Mouse (Mus musculus) heart, adult 9 months (tissue): ENCODE results near the gene Igsf3.
"Not testable (repeated sequence)": the region's sequence is repeated elsewhere in the genome, so short reads cannot be mapped to it uniquely, and the experiment has no call there.

Source experiments
- DNase-seq, 2 experiments: peaks; one replicate each; pipeline ENCODE4 v3.0.0; 2022; ENCODE audit warnings: low spot score in 2 of 2

Igsf3 gene

DNA sequence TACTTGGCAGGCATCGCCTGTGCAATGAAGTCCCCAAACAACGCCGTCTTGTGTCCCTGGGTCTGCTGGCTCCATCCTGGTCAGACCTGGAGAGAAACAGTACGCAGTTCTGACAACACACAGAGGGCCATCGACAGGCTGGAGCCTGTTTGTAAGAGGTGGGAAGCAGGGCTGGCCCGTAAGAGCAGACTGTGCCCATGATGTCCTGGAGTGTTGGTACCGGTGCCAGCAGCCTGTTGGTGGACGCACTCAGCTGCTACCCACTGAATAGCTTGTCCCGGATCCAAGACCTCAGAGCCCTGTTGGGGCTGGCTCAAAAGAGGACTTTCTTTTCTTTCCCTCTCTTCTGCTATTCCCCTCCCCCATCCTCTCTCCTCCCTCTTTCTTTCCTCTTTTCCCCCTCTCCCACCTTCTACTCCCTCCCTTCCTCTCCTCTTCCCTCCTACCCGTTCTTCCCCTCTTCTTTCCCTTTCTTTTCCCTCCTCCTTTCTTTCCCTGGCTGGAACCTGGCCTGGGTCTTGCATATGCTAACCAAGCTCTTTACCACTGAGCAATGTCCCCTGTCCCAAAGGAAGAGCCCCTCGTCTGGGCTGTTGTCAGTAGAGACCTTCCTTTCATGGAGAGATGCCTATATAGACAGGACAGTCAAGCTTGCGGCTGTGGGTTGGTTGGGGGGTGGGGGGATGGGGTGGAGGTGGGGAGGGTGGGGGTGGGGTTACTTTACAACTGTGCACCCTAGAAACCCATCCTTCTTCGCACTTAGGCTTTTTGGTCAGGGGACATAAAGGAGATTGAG lies 27.9 kb downstream of the Igsf3 start:
- no peak for DNase-seq

DNA sequence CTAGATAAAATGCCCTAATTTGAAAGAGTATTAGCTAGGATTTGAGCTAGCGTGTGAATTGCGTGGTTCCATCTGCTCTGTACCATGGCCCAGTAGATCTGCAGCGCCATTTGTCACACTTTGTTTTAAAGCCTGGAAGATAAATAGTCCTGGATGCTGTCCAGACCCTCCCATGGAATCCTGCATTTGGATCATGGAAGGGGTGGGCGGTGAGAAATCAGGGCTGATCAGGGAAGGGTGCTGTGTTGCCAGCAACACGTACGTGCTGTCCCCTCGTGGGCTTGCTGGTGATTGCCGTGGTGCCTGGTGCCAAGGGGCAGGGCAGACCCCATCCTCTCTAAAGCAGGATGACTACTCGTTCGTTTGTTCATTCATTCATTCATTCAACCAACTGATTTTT lies 28.6 kb downstream of the Igsf3 start:
- DNase-seq, result peak; percentile 18 to 23

DNA sequence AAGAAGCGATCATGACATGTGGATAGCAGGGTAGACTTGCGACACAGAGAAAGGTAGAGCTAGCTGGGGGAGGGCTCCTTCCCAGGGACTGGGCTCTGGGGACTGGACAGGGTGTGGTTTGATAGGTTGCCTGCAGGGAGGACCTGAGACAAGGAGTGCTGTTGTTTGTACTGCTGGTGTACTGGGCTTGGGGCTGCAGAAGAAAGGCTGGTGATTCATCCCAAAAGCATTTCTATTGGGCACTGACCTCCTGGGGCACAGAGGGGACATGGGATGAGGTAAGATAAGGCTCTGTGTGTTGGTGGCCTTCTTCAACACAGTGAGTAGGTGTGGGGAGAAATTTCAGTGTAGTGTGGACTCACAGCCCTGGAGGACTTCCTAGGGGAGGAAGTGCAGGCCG lies 29.2 kb downstream of the Igsf3 start:
- no peak for DNase-seq

DNA sequence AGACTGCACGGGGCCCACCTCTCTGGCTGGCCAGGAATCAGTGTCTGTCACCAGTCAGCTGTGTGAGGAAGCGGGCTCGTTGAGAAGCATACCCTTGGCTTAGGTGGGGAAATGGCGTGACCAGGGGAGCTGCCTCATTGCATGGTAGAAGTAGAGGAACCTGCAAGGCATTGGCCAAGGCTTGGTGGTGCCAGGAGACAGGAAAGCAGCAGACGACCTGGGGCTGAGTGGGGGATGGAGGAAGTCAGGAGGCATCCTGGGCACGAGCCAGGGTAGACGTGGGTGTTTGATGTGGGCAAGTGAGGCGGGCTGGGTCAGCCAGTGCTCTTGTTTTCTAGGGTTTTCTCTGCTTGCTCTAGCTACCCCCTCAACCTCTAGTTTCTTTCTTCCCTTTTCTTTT lies 30.7 kb downstream of the Igsf3 start:
- no peak for DNase-seq

DNA sequence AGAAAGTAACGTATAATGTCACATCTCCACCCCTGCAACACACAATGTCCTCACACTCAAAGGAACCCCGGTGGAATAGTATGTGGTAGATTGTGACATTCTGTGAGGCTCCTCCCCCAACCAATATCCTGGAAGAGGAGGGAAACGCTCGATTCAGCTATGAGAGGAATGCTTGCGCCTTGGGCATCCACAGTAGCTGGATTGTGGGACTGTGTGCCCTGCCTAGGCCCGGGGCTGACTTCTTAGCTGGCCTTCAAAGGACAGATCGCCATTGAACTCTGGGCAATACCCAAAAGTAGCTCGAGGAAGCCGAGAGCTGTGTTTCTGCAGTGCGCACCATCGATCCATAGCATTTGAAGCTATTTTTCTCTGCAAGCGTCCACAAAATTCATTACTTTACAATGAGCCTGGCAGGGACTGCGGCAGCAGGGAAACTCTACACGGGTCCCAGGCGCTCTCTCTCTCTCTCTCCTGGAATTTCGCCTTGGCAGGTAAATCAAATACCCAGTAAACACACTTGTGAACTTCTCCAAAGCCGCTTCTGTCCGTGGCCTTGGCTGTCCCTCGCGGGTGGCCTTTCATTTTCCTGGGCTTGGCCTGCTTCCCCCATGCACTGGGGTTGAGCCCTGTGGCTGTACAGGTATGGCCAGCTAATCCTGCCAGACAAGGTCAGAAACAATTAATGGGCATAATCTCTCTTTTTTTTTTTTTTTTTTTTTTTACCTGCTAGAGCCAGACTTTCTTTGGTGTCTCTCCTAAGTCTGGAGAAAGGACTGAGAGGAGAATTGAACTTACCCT lies 32.3 kb downstream of the Igsf3 start:
- DNase-seq, result no peak

DNA sequence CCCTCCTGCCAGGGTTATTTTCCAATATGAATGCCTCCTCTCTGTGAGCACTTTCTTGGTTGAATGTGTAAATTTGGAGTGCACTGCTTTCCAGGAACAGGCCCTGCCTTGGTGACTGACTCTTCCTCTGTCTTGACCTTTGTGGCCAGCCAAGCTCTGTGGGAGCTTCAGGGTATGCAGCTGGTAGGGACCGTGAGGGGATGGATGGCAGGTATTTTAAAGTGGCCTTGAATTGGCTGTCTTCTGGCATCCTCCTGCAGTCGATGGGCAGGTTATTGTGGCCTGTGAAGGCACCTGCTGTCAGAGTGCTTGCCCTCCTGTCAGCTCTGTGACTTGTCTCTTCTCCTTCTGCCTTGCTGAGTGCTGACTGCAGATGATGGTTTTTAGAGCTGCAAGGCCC lies 33.3 kb downstream of the Igsf3 start:
- DNase-seq, result no peak

DNA sequence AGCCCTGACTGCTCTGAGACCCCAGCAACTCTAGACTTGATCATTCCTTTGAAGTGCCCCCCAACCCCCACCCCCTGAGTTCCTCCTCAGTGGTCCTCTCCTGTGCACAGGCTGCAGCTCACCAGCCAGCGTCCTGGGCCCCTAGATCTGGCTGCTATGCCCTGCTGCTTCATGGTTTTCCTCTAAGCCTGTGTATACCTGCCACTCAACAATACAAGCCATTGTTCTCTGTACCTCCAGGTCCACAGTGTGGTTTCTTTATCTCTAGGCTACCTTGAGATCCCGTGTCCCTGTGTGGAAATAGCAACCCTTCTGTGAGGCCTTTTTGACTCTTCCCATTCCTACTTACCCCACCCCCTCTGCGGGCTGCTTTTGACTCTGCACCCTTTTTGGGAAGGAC lies 33.9 kb downstream of the Igsf3 start:
- no peak for DNase-seq

DNA sequence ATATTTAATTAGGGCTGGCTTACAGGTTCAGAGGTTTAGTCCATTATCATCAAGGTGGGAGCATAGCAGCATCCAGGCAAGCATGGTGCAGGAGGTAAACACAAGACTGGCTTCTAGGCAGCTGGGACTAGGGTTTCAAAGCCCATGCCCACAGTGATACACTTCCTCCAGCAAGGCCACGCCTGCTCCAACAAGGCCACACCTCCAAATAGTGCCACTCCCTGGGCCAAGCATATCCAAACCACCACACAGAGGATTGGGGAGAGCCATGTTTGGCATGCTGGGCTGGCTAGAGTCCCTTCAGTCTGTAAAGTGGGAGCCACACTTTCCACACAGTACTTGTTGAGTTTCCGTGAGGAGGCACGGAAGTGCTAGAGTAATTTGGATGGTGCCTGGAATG lies 34.7 kb downstream of the Igsf3 start:
- DNase-seq, result no peak

DNA sequence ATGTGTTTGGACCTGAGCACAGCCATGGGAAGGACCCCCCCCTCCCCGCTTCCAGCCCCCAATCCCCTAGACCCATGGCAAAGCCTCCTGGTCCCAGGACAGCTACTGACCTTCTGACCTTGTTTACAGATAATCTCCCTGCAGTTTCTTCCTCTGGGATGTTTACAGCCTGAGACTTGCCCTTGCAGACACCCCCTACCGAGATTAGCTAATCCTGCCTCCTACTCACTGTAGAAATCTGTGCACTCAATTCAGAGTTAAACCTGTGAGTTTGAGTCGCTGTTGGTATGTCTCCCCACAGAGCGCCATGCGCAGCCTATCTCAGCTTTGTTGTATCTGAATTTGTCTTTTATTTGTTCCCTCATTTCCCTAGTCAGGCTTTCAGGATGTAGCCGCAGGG lies 35.2 kb downstream of the Igsf3 start:
- no peak for DNase-seq

DNA sequence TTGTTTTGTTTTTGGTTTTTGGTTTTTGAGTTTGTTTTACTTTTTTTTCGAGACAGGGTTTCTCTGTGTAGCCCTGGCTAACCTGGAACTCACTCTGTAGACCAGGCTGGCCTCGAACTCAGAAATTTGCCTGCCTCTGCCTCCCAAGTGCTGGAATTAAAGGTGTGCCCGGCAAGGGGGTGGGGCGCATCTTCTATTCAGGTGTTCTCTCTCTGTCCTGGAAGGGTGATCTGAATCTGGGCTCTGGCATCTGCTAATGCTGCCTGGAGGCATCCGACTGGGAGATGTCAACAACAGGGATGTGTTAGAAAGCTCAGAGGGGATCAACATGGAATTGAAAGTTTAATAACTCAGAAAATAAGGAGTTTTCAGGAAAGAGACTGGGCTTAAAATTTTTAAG lies 36.1 kb downstream of the Igsf3 start:
- DNase-seq, result not testable (repeated sequence)

DNA sequence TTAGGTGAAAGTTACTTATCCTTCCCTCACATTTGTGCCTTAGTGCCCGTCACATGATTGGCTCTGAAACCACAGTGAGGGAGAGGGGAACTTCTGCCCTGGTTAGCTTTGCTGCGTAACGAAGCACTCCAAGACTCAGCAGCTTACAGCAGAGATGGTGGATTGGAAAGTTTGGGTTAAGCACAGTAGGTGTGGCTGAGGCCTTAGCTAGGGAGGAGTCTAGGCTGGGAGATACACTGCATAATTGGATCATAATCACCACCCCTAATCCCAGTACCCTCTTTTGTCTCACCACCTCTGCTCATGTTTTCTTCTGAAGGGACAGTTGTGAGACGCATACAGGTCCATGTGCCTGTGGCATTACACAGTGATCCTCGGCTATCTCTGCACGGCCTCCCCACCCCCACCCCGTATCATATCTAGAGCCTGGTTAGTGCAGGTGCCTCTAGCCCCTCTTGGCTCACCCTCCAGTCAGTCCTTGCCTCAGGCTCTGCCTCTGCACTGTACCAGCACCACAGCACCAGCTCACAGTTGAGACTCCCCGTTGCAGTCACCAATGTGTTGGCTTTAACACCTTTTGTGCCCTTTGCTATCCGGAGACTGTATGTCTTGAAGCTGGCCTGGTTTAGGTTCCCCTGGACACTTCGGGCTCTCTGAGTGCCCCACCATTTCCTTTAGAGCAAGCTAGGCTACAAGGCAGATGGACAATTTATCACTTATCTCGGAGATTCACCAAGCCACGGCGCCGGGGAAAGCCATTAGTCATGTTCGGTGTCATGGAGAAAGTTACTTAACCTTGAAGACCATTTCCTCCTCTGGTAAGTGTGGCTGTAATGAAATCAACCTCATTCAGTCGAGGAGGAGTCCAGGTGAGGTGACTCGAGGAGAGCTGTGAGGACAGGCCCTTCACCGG lies 42.1 kb downstream of the Igsf3 start:
- DNase-seq, result no peak

- no peak for DNase-seq
Observed at GRCm38 (mm10) chr3:101419653-101419994, 42.7 kb downstream of the Igsf3 start.

- no peak for DNase-seq
Observed at GRCm38 (mm10) chr3:101423188-101423587, 46.3 kb downstream of the Igsf3 start.

- DNase-seq, result no peak
Observed at GRCm38 (mm10) chr3:101424295-101424885, 47.5 kb downstream of the Igsf3 start.

- peak; percentile 34 to 46 for DNase-seq
Observed at GRCm38 (mm10) chr3:101429982-101430754, 53.3 kb downstream of the Igsf3 start.

DNA sequence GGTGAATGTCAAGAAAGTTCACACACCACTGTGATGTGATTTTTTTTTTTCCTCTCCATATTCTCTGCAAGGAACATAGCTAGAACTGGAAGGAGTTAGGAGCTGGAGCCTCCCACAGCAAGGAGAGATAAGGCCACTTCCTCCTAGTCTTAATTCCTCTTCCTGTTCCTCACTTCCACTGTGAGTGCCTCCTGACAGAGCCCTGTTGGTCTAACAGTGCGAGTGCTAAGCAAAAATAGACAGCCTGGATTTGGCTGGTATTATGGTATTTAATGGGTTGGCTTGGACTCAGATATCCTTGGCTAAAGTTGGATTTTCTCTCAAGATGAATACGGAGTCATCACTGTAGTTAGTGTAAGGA lies 53.9 kb downstream of the Igsf3 start:
- no peak for DNase-seq

- no peak for DNase-seq
Observed at GRCm38 (mm10) chr3:101435672-101436071, 58.8 kb downstream of the Igsf3 start.

- no peak for DNase-seq
Observed at GRCm38 (mm10) chr3:101436469-101436868, 59.6 kb downstream of the Igsf3 start.

GRCm38 (mm10) chr3:101437021-101437563 lies 60.2 kb downstream of the Igsf3 start:
- DNase-seq, result no peak

DNA sequence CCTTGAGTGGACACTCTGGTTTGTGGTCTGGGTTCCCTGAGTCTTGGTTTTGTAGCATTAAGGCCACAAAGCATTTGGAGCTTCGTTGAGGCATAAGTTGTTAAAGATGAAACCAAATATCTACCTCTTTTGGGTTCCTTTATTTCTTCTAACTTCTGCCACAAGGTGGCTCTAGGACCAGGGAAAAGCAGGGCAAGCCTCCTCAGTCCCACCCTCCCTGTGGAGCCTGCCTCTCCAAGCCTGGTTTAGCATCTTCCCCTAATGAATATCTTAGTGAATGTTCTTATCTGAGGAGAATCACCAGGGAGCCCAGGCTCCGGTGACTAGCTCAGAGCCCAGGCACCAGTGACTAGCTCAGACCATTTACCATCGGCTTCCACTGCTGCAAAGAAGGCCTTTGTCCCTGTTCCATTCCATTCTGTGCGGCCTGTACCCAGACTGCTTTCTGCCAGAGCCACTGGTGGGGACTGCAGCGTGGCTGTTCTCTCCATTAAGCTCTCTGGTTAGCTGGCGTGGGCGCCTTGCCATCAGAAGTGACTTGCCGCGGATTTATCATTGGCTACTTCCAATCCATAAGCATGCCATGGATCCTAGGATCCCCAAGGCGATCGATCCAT lies 66.5 kb downstream of the Igsf3 start:
- DNase-seq, result no peak
